Mouse (Mus musculus) heart, adult 8-10 months (tissue): ENCODE data around the gene Cntn5. TPM values are rescaled to one million over a fixed set of nuclear protein-coding genes. Genes with fewer than 3 reads are reported as not detected.

Experiments used
- DNase-seq: peaks from one replicate; pipeline ENCODE4 v3.0.0; 2022; ENCODE audit warnings: low spot score
- microRNA-seq: library from miRNA; unstranded; fragments of <30 nt; microRNA quantifications from one replicate; pipeline ENCODE4 v1.2.0, GENCODE M21; 2022
- total RNA-seq, 4 experiments: library from RNA; stranded (reverse); gene quantifications; 2 replicates each; pipeline ENCODE4 v1.2.4; 2022

Gene Cntn5
- total RNA-seq, 4 experiments from 2014 or later = 0.63 to 1.2 (median 0.82) TPM

- no peak for DNase-seq
Measured at GRCm38 (mm10) chr9:9708671-9709070, 1195.9 kb downstream of the Cntn5 start.

DNA sequence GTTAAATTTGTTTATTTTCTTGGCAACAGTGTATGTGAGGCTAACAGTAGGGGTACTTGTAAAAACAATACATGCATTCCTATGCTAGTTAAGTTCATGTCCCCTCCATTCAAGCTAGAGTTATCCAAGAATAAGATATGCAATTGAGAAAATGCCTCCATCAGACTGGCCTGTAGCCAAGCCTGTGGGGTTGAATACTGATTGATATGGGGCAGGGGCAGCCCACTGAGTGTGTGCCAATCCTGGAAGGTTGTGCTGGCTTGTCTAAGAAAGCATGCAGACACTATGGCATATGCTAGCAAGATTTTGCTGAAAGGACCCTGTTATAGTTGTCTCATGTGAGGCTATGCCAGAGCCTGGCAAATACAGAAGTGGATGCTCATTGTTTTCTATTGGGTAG is 1196.8 kb downstream of the Cntn5 start:
- DNase-seq = no peak

- DNase-seq = no peak
Measured at GRCm38 (mm10) chr9:9705180-9705579, 1199.4 kb downstream of the Cntn5 start.

- no peak for DNase-seq
Measured at GRCm38 (mm10) chr9:9696636-9697035, 1207.9 kb downstream of the Cntn5 start.

DNA sequence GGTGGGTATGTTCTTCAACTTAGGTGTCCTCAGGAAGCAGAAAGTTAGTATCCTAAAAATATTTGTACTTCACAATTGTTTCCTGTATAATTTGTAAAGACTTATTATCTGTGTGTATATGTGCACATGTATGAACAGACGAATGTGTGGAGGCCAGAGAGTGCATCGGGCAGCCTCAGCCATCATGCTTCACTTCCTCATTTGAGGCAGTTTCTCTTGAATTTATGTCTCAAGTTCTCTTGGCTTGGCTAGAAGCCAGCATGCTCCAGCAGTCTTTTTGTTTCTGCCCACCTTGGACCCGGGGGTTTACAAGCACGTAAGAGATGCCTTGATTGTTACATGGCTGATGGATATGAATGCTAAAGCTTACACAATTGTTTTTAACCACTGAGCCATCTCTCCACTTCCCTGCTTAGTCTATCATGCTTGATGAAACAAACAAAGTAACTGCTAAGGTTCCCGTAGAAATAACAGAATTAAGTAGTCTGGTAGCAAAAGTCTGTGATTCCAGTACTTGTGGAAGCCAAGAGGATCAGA is 1222.2 kb downstream of the Cntn5 start:
- DNase-seq = no peak

GRCm38 (mm10) chr9:9676078-9676477 is 1228.5 kb downstream of the Cntn5 start:
- no peak for DNase-seq

- no peak for DNase-seq
Measured at GRCm38 (mm10) chr9:9674531-9674930, 1230.0 kb downstream of the Cntn5 start.

GRCm38 (mm10) chr9:9673277-9674049 is 1231.1 kb downstream of the Cntn5 start:
- DNase-seq = peak; percentile 15

DNA sequence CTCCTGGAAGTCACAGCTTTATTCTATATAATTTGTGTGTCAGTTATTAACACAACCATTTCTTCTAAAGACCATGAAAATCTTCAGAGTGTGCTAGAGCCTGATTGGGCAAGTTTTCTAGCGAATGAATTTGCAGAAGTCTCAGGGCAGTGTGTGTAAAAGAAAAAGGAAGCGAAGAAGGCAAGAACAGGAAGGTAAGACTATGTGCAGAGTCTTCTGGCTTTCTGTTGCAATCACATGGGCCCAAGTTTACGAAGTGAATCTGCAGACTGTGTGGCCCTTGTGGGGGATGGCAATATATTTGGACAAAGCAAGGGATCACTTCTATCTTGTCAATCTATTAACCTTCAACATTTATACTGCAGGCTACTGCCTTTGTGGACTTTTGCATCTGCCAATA is 1251.1 kb downstream of the Cntn5 start:
- DNase-seq = no peak

DNA sequence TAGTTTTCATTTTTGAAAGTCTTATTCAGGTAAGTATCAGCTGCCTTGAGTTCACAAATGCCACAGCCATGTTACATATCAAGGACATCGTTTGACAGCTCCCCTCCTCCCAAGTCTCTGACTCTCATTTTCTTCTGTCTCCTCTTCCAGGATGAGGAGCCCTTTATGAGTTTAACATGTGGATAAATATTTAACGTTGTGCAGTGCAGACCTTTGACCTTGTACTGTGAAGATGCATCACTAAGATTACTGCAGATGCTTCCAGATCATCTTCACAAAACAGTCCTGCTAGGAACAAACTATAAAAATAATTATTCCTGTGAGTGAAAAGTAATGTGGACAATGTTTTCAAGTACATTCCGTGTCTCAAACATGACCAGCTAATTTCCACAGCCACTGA is 1257.2 kb downstream of the Cntn5 start:
- no peak for DNase-seq

- no peak for DNase-seq
Measured at GRCm38 (mm10) chr9:9646276-9646675, 1258.3 kb downstream of the Cntn5 start.

Small RNA genes within 50 kb of the gene (microRNA-seq; reads per million reads assigned to microRNA genes)
- gene Gm24496 = not detected
- not detected for gene Gm25086
- gene Gm26195 = not detected
- not detected for gene Mir6237
